Mouse (Mus musculus) stomach, embryonic 16.5 days (tissue): ENCODE data around the gene Rbm48. TPM values are rescaled to one million over a fixed set of nuclear protein-coding genes. Genes with fewer than 3 reads are reported as not detected.
"Not testable (repeated sequence)": the region's sequence is repeated elsewhere in the genome, so short reads cannot be mapped to it uniquely, and the experiment has no call there.

Experiments used
- ATAC-seq: fragments of 200-750 bp; cut with Nextera tagmentation; 2 replicates; pipeline ENCODE4 v1.8.0; 2017; ENCODE audit warnings: moderate number of reproducible peaks, moderate TSS enrichment; ENCODE audit not compliant: insufficient read depth, low FRiP score
- H3K27ac ChIP-seq: fragments of 300-500 bp; sonication (generic); 2 replicates; pipeline ENCODE4 v1.5.1; 2014; ENCODE audit warnings: low read length
- H3K27me3 ChIP-seq: fragments of 300-500 bp; sonication (generic); 2 replicates; pipeline ENCODE4 v1.6.1; 2014; ENCODE audit warnings: low read length, control low read depth, mixed read lengths; ENCODE audit not compliant: control insufficient read depth, insufficient read depth
- H3K36me3 ChIP-seq: fragments of 300-500 bp; sonication (generic); 2 replicates; pipeline ENCODE4 v1.6.1; 2014; ENCODE audit warnings: low read length; ENCODE audit not compliant: control insufficient read depth, insufficient read depth
- H3K4me1 ChIP-seq: fragments of 300-500 bp; sonication (generic); 2 replicates; pipeline ENCODE4 v1.6.1; 2014; ENCODE audit warnings: low read length, control low read depth, mixed read lengths; ENCODE audit not compliant: control insufficient read depth, insufficient read depth
- H3K4me2 ChIP-seq: fragments of 300-500 bp; sonication (generic); 2 replicates; pipeline ENCODE4 v1.6.1; 2014; ENCODE audit warnings: low read depth, low read length, mixed read lengths
- H3K4me3 ChIP-seq: fragments of 300-500 bp; sonication (generic); replicated peaks from 2 replicates; pipeline ENCODE4 v1.5.1; 2014; ENCODE audit warnings: mild to moderate bottlenecking, low read length
- H3K9ac ChIP-seq: fragments of 300-500 bp; sonication (generic); 2 replicates; pipeline ENCODE4 v1.6.1; 2014; ENCODE audit warnings: low read length
- H3K9me3 ChIP-seq: fragments of 300-500 bp; sonication (generic); replicated peaks from 2 replicates; pipeline ENCODE4 v1.6.1; 2016; ENCODE audit warnings: low read length, control low read depth; ENCODE audit not compliant: control insufficient read depth
- WGBS: fragments of 180-500 bp; shearing (Covaris S2); extraction: QIAGEN DNeasy Blood & Tissue Kit; methylation state at CpG from one replicate; pipeline ENCODE4 v1.1.7; 2014; 5-methylcytosine and 5-hydroxymethylcytosine counted together
- polyA plus RNA-seq: library from polyadenylated mRNA; unstranded; fragments of >200 nt; fragmentation: Nextera tagmentation; extraction: Ambion mirVana; gene quantifications from 2 replicates; pipeline ENCODE4 v1.2.1, GENCODE M21; 2015

The Rbm48 gene
- polyA plus RNA-seq, 1 experiment from 2014 or later: 10.0 TPM

- no peaks in the 10 kb centered on the region for H3K9me3 ChIP-seq
- no peak overlapping the region for H3K4me3 ChIP-seq
- no peak overlapping the region for H3K9ac ChIP-seq
- H3K4me1 ChIP-seq: no peaks in the 10 kb centered on the region
- peaks cover 19% of the 10 kb centered on the region; the same call in 1 of the 2 replicates for H3K36me3 ChIP-seq
- ATAC-seq: no peak
- H3K4me2 ChIP-seq: no peak overlapping the region
- 86% methylated on average over 7 of the region's 7 CpGs for WGBS
- no peaks in the 10 kb centered on the region for H3K27me3 ChIP-seq
- H3K27ac ChIP-seq: no peak overlapping the region
These were observed 24.1 kb upstream of the Rbm48 start for GRCm38 (mm10) chr5:3620486-3620885.

GRCm38 (mm10) chr5:3611835-3612234 lies 15.4 kb upstream of the Rbm48 start:
- H3K4me1 ChIP-seq, H3K27ac ChIP-seq, H3K9me3 ChIP-seq, H3K4me3 ChIP-seq, ATAC-seq, H3K9ac ChIP-seq, H3K27me3 ChIP-seq, H3K4me2 ChIP-seq: not testable (repeated sequence)
- 0 out of 2 replicates have a peak, but pooled peaks cover 13% of the 10 kb centered on the region for H3K36me3 ChIP-seq
- 93% methylated on average over 2 of the region's 2 CpGs for WGBS

GRCm38 (mm10) chr5:3609241-3609640 lies 12.9 kb upstream of the Rbm48 start:
- Histone ChIP-seq H3K36me3 (0 out of 2 replicates have a peak, but pooled peaks cover 12% of the 10 kb centered on the region), H3K9me3 (no peaks in the 10 kb centered on the region), H3K4me3 (no peak overlapping the region), H3K9ac (no peak overlapping the region), H3K4me1 (no peaks in the 10 kb centered on the region), H3K27ac (no peak overlapping the region), H3K27me3 (no peaks in the 10 kb centered on the region), H3K4me2 (no peak overlapping the region)
- 95% methylated on average over 7 of the region's 7 CpGs for WGBS
- no peak for ATAC-seq

GRCm38 (mm10) chr5:3607114-3607513 lies 10.7 kb upstream of the Rbm48 start:
- WGBS: 92% methylated on average over 9 of the region's 9 CpGs

GRCm38 (mm10) chr5:3600790-3601189 lies 4.4 kb upstream of the Rbm48 start:
- Histone ChIP-seq H3K27ac (no peak overlapping the region), H3K27me3 (no peaks in the 10 kb centered on the region), H3K9me3 (no peaks in the 10 kb centered on the region), H3K36me3 (0 out of 2 replicates have a peak, but pooled peaks cover 6% of the 10 kb centered on the region), H3K4me1 (0 out of 2 replicates have a peak, but pooled peaks cover 4% of the 10 kb centered on the region), H3K4me2 (no peak overlapping the region), H3K4me3 (no peak overlapping the region), H3K9ac (no peak overlapping the region)
- WGBS: 89% methylated on average over 3 of the region's 3 CpGs
- no peak for ATAC-seq

More at GRCm38 (mm10) chr5:3607114-3607513, 10.7 kb upstream of the Rbm48 start:
- Histone ChIP-seq H3K36me3 (0 out of 2 replicates have a peak, but pooled peaks cover 12% of the 10 kb centered on the region), H3K27me3 (no peaks in the 10 kb centered on the region), H3K4me3 (no peak overlapping the region), H3K27ac (no peak overlapping the region), H3K4me1 (no peaks in the 10 kb centered on the region), H3K9ac (no peak overlapping the region), H3K9me3 (no peaks in the 10 kb centered on the region), H3K4me2 (no peak overlapping the region)
- ATAC-seq: no peak

- ATAC-seq: no peak
- Histone ChIP-seq H3K9me3 (no peaks in the 10 kb centered on the region), H3K27me3 (no peaks in the 10 kb centered on the region), H3K4me3 (no peak overlapping the region), H3K27ac (no peak overlapping the region), H3K36me3 (0 out of 2 replicates have a peak, but pooled peaks cover 2% of the 10 kb centered on the region), H3K4me1 (peaks cover 6% of the 10 kb centered on the region), H3K4me2 (no peak overlapping the region), H3K9ac (no peak overlapping the region)
- 74% methylated on average over 1 of the region's 1 CpGs for WGBS
These were observed 3.9 kb upstream of the Rbm48 start for GRCm38 (mm10) chr5:3600298-3600697.

GRCm38 (mm10) chr5:3598766-3599165 lies 2.4 kb upstream of the Rbm48 start:
- Histone ChIP-seq H3K4me1 (peaks cover 12% of the 10 kb centered on the region), H3K9ac (no peak overlapping the region), H3K27me3 (no peaks in the 10 kb centered on the region), H3K4me2 (no peak overlapping the region), H3K9me3 (no peaks in the 10 kb centered on the region), H3K27ac (no peak overlapping the region), H3K36me3 (no peaks in the 10 kb centered on the region), H3K4me3 (no peak overlapping the region)
- WGBS: 92% methylated on average over 5 of the region's 5 CpGs
- ATAC-seq: no peak

- H3K4me2 ChIP-seq: peak overlapping the region; percentile 73
- peaks cover 12% of the 10 kb centered on the region for H3K4me1 ChIP-seq
- ATAC-seq: no peak
- H3K9ac ChIP-seq: no peak overlapping the region
- no peaks in the 10 kb centered on the region for H3K9me3 ChIP-seq
- H3K27ac ChIP-seq: no peak overlapping the region
- 0 out of 2 replicates have a peak, but pooled peaks cover 3% of the 10 kb centered on the region for H3K36me3 ChIP-seq
- peak overlapping the region; percentile 88 for H3K4me3 ChIP-seq
- H3K27me3 ChIP-seq: no peaks in the 10 kb centered on the region
These were observed 786 bp upstream of the Rbm48 start for GRCm38 (mm10) chr5:3597171-3597570.

- peak within 1 kb of the TSS; percentile 84 for H3K4me2 ChIP-seq
- WGBS: under 1% methylated on average over 50 of the region's 50 CpGs
- ATAC-seq: peak; percentile 98
- H3K9ac ChIP-seq: peak within 1 kb of the TSS; percentile 83
- no peaks in the 10 kb centered on the region for H3K9me3 ChIP-seq
- H3K27me3 ChIP-seq: no peaks in the 10 kb centered on the region
- 0 out of 2 replicates have a peak, but pooled peaks cover 3% of the 10 kb centered on the region for H3K36me3 ChIP-seq
- peak within 1 kb of the TSS; percentile 72 for H3K27ac ChIP-seq
- H3K4me3 ChIP-seq: peak within 1 kb of the TSS; percentile 88
- H3K4me1 ChIP-seq: peaks cover 12% of the 10 kb centered on the region
These were observed 539 bp downstream of the Rbm48 start, which contains the start of gene Pex1 for GRCm38 (mm10) chr5:3595693-3596398. Gene Pex1 (plus strand): TSS chr5:3596066.
